Mouse (Mus musculus) gastrocnemius, postnatal 25 days (tissue): ENCODE measurements around the gene Ipmk. TPM values are rescaled to one million over a fixed set of nuclear protein-coding genes. Genes with fewer than 3 reads are reported as not detected.
A peak's percentile ranks its signal among the peaks of the same experiment; 100 is the strongest.

ENCODE experiments used
- DNase-seq: peaks from one replicate; pipeline ENCODE4 v3.0.0; 2022
- long read RNA-seq, 2 experiments: library from polyadenylated mRNA; stranded (forward); transcript quantifications; one replicate each; pipeline ENCODE4 v2.0.0; 2021
- total RNA-seq, 2 experiments: library from RNA; stranded (reverse); gene quantifications; 1 replicate in 1 of 2; 2 replicates in 1 of 2; pipeline ENCODE4 v1.2.3; 2021

The Ipmk gene
- 10 to 100 TPM; 16.2 to 17.6 TPM for total RNA-seq
- long read RNA-seq, experiment 1, full-length matches to known transcripts, result 8 of 11 reads
- long read RNA-seq, experiment 1, partial matches to known transcripts, result 0 of 11 reads
- long read RNA-seq, experiment 1, other reads (novel, unspliced or antisense), result 3 of 11 reads
- long read RNA-seq, experiment 2, full-length matches to known transcripts, result 11 of 15 reads
- long read RNA-seq, experiment 2, partial matches to known transcripts, result 2 of 15 reads
- long read RNA-seq, experiment 2, other reads (novel, unspliced or antisense), result 2 of 15 reads

DNA sequence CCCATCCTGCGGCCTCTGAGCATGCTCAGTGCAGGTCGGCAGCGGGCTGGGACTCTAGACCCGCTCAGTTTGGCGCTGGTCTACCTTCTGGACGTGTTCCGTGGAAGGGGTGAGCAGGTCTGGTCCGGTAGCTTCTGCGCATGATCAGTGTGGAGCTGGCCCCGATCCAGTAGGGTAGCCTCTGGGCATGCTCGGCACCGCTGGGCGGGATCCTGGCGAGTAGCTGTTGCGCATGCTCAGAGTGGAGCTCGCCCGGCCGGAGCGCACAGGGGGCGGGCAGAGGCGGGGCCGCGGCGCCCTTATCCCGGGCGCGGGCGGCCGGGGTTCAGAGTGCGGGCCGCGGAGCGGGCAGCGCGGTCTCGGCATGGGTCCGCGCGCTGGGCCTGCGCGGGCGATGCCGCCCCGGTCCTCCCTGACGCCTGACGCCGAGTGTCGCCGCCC lies at the start of gene Ipmk:
Ipmk (plus strand) TSS at position 255 of the 441 bp plus-strand sequence.
- DNase-seq, result peak; percentile 99

DNA sequence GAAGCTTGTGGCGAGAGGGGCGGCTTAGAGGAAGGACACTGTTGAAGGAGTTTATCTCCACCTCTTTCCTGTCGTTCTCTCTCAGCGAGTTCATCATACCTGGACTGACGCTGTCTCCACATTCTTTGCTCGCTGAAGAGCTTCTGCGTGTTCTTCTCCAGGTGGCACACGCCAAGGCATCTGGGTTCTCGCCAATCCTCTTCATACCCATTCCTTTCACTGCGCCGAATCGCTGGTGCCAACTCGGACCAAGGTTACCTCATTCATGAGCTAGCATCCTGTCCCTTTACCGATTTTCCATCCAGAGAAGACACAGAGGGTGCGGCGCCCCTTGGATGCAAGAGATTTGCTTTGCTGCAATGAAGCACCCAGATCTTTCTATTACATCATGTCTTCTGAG lies 47.4 kb upstream of the Ipmk start:
- no peak for DNase-seq

DNA sequence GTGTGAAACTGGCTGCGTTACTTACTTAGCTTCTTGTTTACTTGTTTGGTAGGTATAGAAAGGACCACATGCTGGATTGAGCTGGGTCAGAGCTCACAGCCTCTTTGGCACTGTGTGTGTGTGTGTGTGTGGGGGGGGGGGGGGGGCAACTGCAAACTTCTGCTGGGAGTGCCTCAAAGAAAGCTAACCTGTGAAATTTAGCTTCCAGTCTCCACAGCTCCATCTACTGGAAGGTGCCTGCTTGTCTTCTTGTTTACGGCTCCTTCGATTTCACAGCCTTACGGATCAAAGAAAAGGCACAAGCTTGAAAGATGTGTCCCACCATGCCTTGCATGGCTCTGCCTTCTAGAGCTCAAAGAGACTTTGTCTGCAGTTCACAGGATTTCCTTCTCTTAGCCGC lies 45.1 kb upstream of the Ipmk start:
- DNase-seq, result no peak

DNA sequence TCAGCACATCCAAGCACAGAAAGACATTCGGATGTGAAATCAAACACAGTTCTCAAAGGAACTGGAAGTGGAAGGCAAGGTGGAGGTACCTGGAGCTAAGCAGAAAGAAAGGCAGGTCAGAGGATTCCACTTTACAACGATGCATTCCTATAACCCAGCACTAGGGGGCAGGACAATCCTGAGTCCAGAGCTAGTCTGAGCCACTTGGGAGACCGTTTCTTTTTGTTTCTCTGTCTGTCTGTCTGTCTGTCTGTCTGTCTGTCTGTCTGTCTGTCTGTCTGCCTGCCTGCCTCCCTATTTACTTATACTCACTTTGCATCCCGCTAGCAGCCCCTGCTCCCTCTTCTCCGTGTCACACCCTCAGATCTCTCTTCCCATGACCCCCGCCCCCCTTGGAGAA lies 41.4 kb upstream of the Ipmk start:
- DNase-seq, result no peak

DNA sequence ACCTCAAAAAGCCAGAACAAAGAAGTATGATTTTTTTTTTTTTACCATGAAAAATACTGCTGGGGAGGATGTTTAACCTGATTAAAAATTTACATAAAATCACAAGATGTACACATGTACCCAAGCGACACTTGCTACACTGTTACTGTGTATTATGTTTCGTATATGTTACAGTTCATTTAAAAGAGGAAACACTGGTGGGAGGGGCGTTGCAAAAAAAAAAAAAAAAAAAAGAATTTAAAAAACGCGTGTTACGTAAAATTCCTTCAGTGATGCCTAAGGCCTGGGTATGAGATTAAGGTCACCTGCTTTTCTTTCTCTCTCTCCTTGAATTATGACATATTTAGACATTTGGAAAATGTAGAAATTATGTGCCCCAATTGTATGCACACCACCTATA lies 40.8 kb upstream of the Ipmk start:
- DNase-seq, result no peak

DNA sequence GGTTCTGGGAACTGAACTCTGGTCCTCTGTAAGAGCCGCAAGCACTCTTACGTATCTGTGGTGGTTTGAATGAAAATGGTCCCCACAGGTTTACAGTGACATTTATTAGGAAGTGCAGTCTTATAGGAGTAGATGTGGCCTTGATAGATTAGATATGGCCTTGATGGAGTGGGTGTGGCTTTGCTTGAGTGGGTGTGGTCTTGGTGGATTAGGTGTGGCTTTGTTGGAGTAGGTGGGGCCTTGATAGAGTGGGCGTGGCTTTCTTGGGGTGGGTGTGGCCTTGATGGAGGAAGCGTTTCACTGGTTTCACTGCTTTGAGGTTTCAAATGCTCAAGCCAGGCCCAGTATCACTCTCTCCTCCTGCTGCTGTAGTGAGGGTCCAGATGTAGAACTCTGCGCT lies 39.4 kb upstream of the Ipmk start:
- no peak for DNase-seq

DNA sequence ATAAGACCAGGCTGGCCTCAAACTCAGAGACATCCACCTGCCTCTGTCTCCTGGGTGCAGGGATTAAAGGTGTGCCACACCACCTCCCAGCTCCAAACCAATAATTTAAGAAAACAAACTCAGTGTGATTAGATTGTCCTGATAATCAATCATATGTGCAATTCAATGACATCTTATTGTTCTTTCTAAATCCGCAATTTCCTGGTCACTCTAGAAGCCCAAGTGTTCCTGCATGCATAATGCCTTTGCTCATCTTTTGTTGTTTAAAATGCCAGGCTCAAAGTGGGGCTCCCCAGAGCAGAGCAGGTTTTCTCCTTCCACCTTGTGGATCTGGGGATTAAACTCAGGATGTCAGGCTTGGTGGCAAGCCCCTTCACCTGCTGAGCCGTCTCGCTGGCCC lies 37.3 kb upstream of the Ipmk start:
- DNase-seq, result no peak

DNA sequence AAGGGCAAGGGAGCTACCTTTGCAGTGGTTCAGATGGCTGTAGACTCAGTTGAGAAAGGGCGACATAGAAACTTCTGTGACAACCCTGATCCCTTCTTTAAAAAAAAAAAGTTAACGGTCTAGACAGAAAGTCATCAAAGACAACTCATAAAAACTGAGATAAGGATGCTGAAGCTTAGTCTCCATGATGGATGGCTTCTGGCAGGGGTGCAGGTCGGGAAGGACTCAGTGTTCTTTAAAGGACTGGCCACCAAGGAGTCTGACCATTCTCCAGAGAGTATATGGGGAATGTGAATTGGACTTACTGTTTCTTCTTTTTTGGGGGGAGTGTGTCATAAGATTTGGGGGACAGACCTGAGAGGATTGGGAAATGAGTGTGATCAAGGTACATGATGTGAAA lies 33.0 kb upstream of the Ipmk start:
- no peak for DNase-seq

DNA sequence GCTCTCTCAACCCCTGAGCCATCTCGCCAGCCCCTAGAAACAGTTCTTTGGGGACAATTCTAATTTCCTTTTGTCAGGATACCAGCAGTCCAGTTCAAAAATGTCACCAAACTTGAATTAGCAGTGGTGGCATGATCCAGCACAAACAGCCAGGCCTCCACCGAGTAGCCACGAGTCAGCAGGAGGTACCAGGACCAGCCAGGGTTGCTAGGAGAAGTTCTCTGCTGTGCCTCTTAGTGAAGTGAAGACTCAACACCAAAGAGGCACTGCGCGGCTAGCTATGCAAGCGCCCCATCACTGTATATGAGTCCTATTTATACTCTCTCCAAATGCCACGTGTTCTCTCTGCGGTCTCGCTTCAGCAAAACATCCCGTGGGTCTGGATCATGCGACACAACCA lies 31.5 kb upstream of the Ipmk start:
- DNase-seq, result no peak

DNA sequence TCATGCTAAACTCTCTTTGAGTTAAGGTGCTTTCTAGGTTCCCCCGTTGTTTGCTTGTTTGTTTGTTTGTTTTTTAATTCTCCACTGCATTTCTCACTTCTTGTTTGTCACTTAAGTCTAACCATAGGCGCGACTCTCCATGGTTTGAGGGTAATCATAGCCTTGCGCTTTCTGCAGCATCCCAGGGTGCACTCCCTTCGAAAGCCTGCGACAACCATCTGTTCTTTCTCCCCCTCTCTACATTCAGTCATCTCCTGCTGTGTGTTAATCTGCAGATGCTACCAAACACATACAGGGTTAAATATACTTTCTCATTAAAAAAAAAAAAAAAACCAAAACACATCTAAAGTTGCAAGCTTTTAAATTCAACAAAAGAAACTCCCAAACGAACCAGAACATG lies 31.1 kb upstream of the Ipmk start:
- no peak for DNase-seq

DNA sequence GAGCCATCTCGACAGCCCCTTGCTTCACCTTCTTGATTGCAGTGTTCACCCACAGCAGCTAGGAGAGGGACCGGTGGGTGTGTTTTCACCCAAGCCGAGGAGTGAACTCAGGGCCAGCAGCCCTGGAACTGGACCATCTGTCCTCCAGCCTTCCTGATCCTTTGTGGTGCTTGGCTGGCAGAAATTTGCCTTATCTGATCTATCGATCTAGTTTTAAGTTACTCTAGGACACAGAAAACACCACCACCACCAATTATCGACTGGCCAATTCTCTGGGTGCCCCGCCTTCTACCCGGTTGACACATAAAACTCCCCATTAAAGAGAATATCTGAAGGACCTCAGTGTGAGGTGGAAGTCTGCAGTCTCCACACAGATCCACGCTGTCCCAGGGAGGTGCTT lies 23.9 kb upstream of the Ipmk start:
- no peak for DNase-seq

DNA sequence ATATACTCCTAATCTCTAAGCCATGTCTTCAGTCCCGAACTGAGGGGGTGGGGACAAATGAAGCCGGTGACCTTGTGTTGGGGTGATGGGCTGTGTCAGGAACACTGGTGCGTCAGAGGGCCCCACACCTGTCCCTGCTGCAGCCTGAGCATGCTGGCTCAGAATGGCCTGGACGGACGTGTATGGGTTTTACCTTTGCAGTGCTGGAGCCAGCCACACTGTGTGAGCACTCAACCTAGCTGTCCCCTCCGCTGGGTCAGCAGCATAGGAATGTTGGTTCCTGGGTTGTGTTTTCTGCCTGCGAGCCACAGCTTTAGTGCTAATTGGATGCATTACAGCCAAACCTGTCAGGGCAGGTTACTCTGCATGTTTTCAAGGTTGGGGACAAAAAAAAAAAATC lies 21.4 kb upstream of the Ipmk start:
- no peak for DNase-seq

DNA sequence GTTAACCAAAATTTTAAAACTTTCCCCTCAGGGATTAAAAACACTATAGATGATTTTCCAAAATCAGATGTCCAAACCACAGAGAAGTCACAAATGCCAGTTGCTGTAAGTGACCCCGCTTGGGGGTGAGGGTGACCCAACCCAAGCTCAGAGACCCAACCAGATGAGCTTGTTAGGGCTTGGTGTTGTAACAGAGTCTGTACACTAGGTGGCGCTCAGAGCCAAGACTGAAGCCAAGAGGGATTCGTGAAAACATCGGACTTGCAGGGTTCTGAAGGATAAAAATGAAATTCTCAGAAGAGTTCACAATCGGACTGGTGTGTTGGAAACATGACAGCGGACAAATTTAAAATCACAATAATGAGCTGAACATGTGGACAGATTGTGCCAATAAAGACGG lies 20.8 kb upstream of the Ipmk start:
- DNase-seq, result peak; percentile 29

DNA sequence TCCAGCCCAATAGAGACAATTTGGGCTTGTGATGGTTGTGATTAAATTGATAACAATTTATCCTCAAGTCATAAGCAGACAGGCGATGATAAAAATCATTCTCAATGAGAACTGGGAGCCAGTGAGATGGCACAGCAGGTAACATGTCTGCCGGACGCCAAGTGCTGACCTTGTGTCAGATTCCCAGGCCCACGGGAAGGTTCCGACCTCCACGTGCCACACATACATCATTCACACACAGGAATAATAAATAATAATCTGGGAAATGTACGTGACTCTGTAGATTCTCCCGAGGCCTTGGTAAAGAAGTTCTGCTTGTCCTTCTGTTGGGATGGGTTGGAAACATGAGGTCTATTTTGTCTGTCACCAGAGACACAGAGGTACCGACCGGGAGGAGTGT lies 20.2 kb upstream of the Ipmk start:
- no peak for DNase-seq

DNA sequence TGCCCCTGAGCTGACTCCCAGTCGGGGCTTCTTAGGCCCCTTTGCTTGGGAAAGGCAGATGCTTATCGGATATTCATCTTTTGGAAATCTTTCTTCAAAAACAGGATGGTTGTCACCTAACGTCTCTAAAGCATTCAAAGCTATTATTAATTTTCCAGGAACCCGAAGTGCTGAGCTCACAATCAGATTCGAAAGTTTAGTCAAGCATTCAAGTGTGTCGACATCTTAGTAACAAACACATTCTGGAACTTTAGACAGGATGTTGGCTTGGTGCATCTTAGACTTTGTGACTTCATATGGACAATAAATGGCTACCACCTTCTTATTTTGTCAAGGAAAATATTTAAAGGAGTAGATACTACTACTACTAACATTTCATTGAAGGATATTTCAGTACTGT lies 19.2 kb upstream of the Ipmk start:
- no peak for DNase-seq

DNA sequence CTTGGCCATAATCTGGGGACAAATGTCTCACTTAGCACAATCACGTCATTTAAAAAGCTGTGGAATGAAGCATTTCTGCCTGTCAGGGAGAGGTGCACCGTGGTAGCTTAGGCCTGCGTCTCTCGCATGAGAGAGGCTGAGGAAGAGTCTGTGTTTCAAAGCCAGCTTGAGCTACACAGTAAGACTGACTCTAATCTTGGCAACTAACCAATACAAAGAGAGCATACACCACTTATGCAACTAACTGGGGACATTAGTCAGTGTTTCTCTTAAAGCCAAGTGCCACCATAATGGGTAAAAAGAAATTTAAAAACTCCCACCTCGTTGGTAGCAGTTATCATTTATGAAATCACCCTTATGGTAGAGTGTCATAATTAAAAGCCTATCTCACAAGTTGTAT lies 18.7 kb upstream of the Ipmk start:
- DNase-seq, result no peak

DNA sequence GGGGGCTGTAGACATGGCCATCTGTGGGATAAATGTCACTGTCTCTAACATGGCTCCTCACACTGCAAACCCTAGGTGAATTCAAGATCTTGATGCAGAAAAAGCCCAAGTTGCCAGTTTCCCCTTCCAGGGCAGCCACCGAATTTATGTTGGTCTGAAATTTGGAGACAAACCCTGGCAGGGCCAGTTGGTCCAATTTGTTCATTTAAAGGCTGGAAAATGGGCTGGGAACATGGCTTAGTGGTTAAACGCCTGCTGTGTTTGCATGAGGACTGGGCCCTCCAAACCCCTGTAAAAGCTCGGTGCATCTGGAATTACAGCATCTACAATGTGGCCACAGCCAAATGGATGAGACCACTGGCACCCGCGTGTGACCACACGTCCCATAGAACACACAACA lies 18.3 kb upstream of the Ipmk start:
- DNase-seq, result no peak

DNA sequence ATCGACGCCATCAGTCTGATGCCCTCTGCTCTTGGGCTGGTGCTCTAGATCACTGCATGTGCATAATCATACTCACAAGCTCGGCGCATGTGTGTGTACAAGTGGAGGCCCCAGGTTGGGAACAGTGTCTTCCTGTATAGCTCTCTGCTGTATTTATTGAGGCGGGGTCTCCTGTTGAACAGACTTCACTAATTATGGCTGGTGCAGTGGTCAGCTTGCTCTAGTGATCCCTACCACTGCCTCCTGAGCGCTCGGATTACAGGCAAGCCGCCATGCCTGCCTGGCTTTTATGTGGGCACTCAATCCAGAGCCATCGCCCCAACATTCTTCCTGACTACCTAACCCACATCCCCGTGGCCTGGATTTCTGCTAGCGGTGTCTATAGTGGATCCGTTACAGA lies 17.5 kb upstream of the Ipmk start:
- DNase-seq, result no peak

DNA sequence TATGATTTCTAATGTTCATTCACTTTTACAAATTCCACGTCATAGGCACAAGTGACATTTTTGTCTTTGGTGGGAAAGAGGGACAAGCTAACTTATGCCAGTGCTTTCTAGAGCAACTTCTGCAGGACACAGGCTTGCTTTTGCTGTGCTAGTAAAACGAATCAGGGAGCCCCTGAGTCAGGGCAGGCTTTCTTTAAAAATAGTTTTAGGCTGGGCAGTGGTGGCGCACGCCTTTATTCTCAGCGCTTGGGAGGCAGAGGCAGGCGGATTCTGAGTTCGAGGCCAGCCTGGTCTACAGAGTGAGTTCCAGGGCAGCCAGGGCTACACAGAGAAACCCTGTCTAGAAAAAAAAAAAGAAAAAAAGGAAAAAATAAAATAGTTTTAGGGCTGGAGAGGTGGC lies 15.7 kb upstream of the Ipmk start:
- DNase-seq, result no peak

DNA sequence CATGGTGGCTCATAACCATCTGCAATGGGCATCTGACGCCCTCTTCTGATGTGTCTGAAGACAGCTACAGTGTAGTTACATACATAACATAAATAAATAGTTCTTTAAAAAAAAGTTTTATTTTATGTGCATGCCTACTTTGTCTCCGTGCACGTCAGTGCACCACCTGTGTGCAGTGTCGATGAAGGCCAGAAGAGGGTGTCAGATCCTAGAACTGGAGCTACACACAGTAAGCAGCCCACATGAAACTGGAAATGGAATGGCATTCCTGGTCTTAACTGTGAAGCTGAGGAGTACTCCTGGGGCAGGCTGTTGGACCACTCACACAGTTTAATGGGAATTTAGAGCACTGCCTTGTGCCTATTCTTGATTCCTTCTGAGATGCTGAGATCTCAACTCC lies 15.2 kb upstream of the Ipmk start:
- no peak for DNase-seq

DNA sequence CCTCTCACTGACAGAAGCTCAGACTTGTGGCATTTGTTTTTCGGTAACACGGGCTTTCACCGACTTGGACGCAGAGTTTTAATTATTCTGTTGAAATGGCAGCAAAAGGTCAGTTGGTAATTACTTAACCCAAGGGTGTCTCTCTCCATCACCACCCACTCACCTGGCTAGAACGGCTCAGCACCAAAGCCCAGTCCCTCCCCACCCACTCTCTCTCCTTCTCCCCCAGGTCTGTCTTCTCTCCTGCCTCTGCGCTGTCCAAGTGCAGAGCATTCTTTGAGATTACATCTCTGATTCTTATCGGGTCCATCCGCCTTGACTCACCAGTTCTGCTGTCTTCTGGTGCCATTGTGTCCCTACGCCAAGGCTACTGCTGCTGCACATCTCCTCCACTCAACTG lies 14.7 kb upstream of the Ipmk start:
- no peak for DNase-seq

DNA sequence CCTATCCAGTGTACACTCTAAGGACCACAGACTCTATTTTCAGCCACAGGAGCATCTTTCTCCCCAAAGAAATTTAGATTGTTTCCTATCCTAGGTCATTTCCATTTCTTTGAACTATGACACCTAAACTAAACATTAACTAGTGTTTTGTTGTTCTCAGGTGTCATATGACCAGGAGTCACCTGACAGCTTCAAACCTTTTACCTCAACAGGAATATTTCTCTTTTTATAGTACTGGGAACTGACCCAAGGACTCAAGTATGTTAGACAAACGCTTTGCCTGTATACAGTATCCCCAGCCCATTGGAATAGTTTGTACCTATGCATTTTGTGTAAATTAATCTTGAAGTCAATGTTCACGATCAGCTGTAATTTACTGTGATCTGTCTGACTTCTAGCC lies 9.8 kb upstream of the Ipmk start:
- no peak for DNase-seq

DNA sequence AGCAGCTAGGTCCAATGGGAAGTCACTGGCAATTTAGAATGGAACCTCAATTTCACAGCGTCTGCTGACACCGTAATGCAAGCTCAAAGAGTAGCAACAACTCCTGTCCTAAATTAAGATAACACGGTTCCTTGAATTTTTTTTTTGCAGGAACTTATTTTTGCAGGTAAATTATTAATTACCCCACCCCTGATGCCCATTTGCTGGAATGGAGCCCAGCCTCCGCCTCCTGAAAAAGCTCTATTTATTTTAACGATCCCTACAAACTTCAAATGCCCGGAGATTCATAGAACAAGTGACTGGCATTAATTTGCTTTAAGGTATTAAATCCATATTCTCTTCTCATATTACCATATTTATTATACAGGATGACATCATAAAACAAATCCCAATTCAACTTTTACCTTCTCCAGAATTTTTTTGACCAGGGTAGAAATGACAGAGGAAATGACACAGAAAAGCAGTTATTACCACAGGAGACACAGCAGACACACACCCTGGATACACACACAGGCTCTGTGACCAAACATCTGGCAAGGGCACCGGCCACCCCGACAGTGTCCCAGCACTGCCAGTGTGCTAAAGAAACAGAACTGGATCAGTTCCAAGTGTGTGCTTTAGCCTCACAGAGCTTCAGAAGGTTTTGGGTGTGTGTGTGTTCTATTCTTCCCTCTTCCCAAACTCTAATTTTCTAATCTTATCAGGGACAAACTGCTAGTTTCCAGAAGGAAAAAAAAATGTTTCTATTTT lies 9.2 kb upstream of the Ipmk start:
- no peak for DNase-seq

DNA sequence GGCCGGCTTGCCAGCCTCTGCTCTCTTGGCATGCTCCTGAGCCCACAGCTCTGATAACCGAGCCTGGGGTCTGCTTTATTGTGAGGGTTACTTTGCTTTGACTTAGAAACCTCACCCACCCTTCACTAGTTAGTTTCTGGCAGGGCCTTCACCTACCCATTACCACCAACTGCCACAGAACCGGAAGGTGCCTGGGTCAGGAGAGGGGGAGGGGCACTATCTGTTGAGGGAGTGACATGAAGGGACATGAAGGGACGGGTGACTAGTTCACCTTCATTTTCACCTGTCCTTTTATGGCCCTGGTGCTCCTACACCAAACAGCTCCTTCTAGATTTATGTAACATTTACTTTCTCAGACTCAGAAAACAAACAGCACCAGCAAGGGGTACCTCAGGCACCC lies 8.1 kb upstream of the Ipmk start:
- DNase-seq, result no peak
